In genomic region chr11:21997561-21998140, GRCm38 (mm10) we compare ENCODE assay signal across 9 mouse cellular contexts. TPM values are rescaled to one million over a fixed set of nuclear protein-coding genes. Genes with fewer than 3 reads are reported as not detected.
A peak's percentile ranks its signal among the peaks of the same experiment; 100 is the strongest.
DNase-seq lines count a peak whose midpoint lies in the region; ATAC-seq and TF ChIP-seq lines count a peak whose summit lies in the region.
"Had no signal": no experiment of that assay in that cellular context is flagged by ENCODE, and none has a peak within 500 bp of the region (broad histone marks: within the 10 kb centered on the region; RNA-seq: fewer than 3 reads in every experiment).

No protein-coding gene starts in this region.

- peak overlapping the region; percentile 21; the same call in 1 of the 2 replicates for H3K9ac ChIP-seq in embryonic facial prominence, embryonic 14.5 days (ENCODE audit: low read depth, low read length)
- peak overlapping the region; percentile 97 for H3K9ac ChIP-seq in midbrain, embryonic 11.5 days (ENCODE audit: low read length)

- DNase-seq in left cerebral cortex, adult 2 months (ENCODE audit: extremely low spot score in 1 of 2, low spot score in 2 of 2) = no peak
- no peak for DNase-seq in left cerebral cortex, adult 11 months (ENCODE audit: low spot score)
- DNase-seq in embryonic facial prominence, embryonic 14.5 days (ENCODE audit: low spot score) = no peak
- DNase-seq in forelimb bud, embryonic 11.5 days (ENCODE audit: low read depth, low spot score) = peak; percentile 28
- peak; percentile 98 for DNase-seq in midbrain, embryonic 11.5 days (ENCODE audit: low spot score, missing footprints)
- DNase-seq in adrenal gland, adult 18-20 months (ENCODE audit: low spot score in 2 of 2) = no peak
- DNase-seq in cerebellum, adult 11-12 months = no peak
- DNase-seq: thymus, postnatal 14 days had no signal

- H3K27ac ChIP-seq in left cerebral cortex, adult 2 months = peak overlapping the region; percentile 15; the same call in 1 of the 2 replicates
- H3K27ac ChIP-seq in embryonic facial prominence, embryonic 14.5 days (replicated peaks; ENCODE audit: low read depth, low read length) = no peak overlapping the region
- H3K27ac ChIP-seq in midbrain, embryonic 11.5 days (ENCODE audit: low read depth, low read length) = peak overlapping the region; percentile 86

- 4% methylated on average over 20 of the region's 20 CpGs for WGBS in embryonic facial prominence, embryonic 14.5 days
- 1% methylated on average over 20 of the region's 20 CpGs for WGBS in midbrain, embryonic 11.5 days

- intact Hi-C loops in left cerebral cortex, adult 2 months (cut with DNase I) = loop anchor here (10.0 kb wide), 1 partner anchor 207 kb away; no protein-coding TSS in a partner anchor

- H3K4me3 ChIP-seq in left cerebral cortex, adult 2 months = no peak overlapping the region
- H3K4me3 ChIP-seq in embryonic facial prominence, embryonic 14.5 days (ENCODE audit: low read depth, low read length) = peak overlapping the region; percentile 55
- peak overlapping the region; percentile 89 for H3K4me3 ChIP-seq in midbrain, embryonic 11.5 days (ENCODE audit: low read depth, low read length)

- no peaks in the 10 kb centered on the region for H3K36me3 ChIP-seq in embryonic facial prominence, embryonic 14.5 days (ENCODE audit: control insufficient read depth, insufficient read depth, low read length)
- peaks cover 6% of the 10 kb centered on the region; the same call in 1 of the 2 replicates for H3K36me3 ChIP-seq in midbrain, embryonic 11.5 days (ENCODE audit: control insufficient read depth, insufficient read depth, low read length)

- TF ChIP-seq CTCF in left cerebral cortex, adult 2 months (IDR thresholded peaks at IDR 0.05) = no peak

- peaks cover 13% of the 10 kb centered on the region for H3K4me1 ChIP-seq in embryonic facial prominence, embryonic 14.5 days (ENCODE audit: control insufficient read depth, insufficient read depth, low read length)
- peaks cover 36% of the 10 kb centered on the region for H3K4me1 ChIP-seq in midbrain, embryonic 11.5 days (ENCODE audit: control insufficient read depth, insufficient read depth, low read length)

- ATAC-seq in embryonic facial prominence, embryonic 14.5 days (ENCODE audit: low read depth) = no peak
- ATAC-seq in midbrain, embryonic 11.5 days (ENCODE audit: low FRiP score) = no peak

- peaks cover 5% of the 10 kb centered on the region; the same call in 1 of the 2 replicates for H3K9me3 ChIP-seq in embryonic facial prominence, embryonic 14.5 days (ENCODE audit: control insufficient read depth, low read length)
- H3K9me3 ChIP-seq in midbrain, embryonic 11.5 days (ENCODE audit: control insufficient read depth, low read length) = no peaks in the 10 kb centered on the region

- H3K27me3 ChIP-seq in embryonic facial prominence, embryonic 14.5 days (replicated peaks; ENCODE audit: control insufficient read depth, insufficient read depth, low read length) = peaks cover 97% of the 10 kb centered on the region
- H3K27me3 ChIP-seq in midbrain, embryonic 11.5 days (ENCODE audit: control insufficient read depth, insufficient read depth, low read length) = peaks cover 7% of the 10 kb centered on the region

- peak overlapping the region; percentile 89 for H3K4me2 ChIP-seq in embryonic facial prominence, embryonic 14.5 days (ENCODE audit: low read depth, low read length)
- H3K4me2 ChIP-seq in midbrain, embryonic 11.5 days = peak overlapping the region; percentile 81

RNA-seq across cellular contexts. Expression of gene Otx1, which starts 5.0 kb away (rescaled TPM):
- 1 to 10 TPM; 5.0 to 7.4 TPM for total RNA-seq in left cerebral cortex, adult 2 months (2021)
- 2.8 TPM in 2 replicates for polyA plus RNA-seq in embryonic facial prominence, embryonic 14.5 days (2014; fragmentation: Nextera tagmentation; extraction: Ambion mirVana)
- polyA plus RNA-seq in midbrain, embryonic 11.5 days (2014; fragmentation: Nextera tagmentation; extraction: Ambion mirVana) = 40.6 and 43.7 TPM in 2 replicates
- total RNA-seq in adrenal gland, adult 18-20 months (2021) = not detected
- polyA plus RNA-seq: neural tube, embryonic 11.5 days had no signal

Comparison
In these comparisons a context has a peak if more than half of its experiments do, and no peak if none do; other contexts are left out.
1. DNase-seq: peak in forelimb bud, embryonic 11.5 days (single experiment) and midbrain, embryonic 11.5 days (single experiment); none in left cerebral cortex, adult 2 months (0 of 2), left cerebral cortex, adult 11 months (single experiment), embryonic facial prominence, embryonic 14.5 days (single experiment), adrenal gland, adult 18-20 months (0 of 2) and cerebellum, adult 11-12 months (single experiment).
2. RNA of gene Otx1, which starts 5.0 kb away (total RNA-seq): 5.0 to 7.4 TPM in left cerebral cortex, adult 2 months; not detected in adrenal gland, adult 18-20 months; every median in the first group is over 4 times any median in the second.